Mouse (Mus musculus) spleen, adult 2 months (tissue): ENCODE data around the gene Nucb2.

Experiments
- CTCF ChIP-seq: fragments of 200-500 bp; IDR thresholded peaks from 2 replicates; pipeline ENCODE4 v1.5.1; 2011; ENCODE audit warnings: mild to moderate bottlenecking, inconsistent platforms; ENCODE audit not compliant: insufficient read depth, insufficient read length, insufficient replicate concordance; ENCODE audit errors: extremely low read depth
- POLR2A ChIP-seq: fragments of 200-500 bp; IDR thresholded peaks from 2 replicates; pipeline ENCODE4 v1.6.1; 2011; ENCODE audit warnings: low read depth, low read length, inconsistent platforms

- TF ChIP-seq CTCF (no peak), POLR2A (no peak)
These were observed 27.9 kb upstream of the Nucb2 start for GRCm38 (mm10) chr7:116476264-116476663.
